Mouse (Mus musculus) left cerebral cortex, postnatal 36 days (tissue): ENCODE data around the gene Rbms1. TPM values are rescaled to one million over a fixed set of nuclear protein-coding genes. Genes with fewer than 3 reads are reported as not detected.

Source experiments
- DNase-seq, 2 experiments: peaks; one replicate each; pipeline ENCODE4 v3.0.0; 2021 to 2022; ENCODE audit warnings: low spot score in 2 of 2, mixed read lengths in 1 of 2
- intact Hi-C: fragments of 180-260 bp; cut with DNase I; formaldehyde crosslinking; loops from one replicate; pipeline ENCODE4 v1.15.1; 2025
- total RNA-seq, 2 experiments: library from RNA; stranded (reverse); gene quantifications; 2 replicates each; pipeline ENCODE4 v1.2.3; 2021

The Rbms1 gene
- total RNA-seq, 2 experiments from 2014 or later, result 22.9 to 23.4 TPM

DNA sequence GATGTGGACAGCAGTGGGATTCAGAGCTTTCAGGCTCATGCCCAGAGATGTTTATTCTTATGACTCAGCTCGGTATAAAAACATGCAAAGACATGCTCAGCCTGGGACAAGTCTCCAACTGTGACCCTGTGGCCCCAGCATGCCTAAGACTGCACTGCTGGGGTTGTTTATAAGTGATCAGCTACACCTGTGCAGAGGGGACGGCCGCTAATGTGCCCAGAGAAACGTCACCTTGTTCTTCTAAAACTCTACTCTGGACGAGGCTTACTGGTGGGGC lies 135.9 kb downstream of the Rbms1 start:
- DNase-seq, result no peak
- intact Hi-C loops, result no loop called here

DNA sequence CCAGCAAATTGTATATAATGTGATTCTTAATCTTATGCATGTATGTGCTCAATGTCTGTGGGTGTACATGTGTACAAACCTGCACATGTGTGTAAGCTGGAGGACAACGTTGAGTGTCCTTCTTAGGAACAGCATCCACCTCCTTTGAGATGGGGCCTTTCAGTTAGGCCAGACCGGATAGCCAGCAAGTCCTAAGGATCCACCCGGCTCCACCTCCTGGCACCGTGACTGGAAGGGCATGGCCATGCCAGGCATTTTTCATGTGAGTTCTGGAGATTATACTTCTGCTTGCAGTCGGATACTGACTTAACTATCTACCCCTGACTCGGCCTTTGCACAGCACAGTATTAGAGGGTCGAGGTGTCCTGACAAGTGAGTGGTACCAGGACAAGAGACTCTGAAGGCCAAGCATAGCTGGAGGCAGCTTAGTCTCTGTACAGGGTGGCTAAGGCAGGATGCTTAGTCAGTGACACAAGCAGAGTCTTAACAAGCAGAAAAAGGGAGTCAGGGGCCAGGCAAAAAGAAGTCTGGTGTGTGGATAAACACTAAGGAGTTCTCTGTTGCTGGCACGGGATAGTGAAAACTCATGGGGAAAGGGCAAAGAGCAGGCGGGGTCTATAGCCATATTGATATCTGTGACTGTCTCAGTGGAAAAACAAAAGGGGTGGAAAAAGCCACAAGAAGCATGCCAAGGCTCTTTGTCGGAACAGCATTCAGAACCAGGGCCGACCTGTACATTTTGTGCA lies 136.4 kb downstream of the Rbms1 start:
- intact Hi-C loops, result no loop called here
- DNase-seq, result no peak

DNA sequence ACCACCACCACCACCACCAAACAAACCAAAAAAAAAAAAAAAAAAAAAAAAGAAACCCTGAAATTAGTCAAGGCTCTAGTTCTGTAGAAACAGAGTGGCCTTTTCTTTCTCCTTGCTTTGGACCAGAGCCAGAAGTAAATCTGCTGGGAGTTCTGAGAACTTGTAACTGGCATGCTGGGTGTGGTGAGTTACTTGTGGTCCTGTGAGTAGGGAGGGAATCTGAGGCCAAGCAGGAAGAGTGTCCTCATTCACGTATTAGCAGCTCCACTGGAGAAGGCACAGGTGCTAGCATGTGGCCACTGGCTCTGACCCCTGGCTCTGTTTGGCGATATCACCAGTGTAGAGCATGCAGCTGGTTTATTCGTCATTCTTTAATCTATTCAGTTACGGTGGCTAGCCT lies 137.3 kb downstream of the Rbms1 start:
- intact Hi-C loops, result no loop called here
- DNase-seq, result no peak

DNA sequence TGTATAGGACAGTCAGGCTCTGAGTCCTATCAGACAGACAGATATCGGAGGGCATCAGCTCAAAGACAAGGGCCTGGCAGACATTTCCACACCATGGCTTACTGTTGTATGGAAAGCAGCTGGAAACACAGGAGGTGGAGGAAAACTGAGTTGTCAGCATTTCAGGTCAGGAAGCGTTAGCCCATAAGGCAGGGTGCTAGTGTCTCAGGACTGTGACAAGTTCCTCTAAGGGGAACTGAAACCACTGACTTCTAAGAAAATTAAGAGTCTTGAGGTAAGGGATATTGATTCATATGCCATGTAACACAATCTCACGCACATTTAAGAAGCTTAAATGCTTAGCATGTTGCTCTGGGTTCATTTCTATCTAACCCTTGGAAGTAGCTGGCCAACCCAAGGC lies 141.4 kb downstream of the Rbms1 start:
- intact Hi-C loops, result no loop called here
- DNase-seq, result no peak

DNA sequence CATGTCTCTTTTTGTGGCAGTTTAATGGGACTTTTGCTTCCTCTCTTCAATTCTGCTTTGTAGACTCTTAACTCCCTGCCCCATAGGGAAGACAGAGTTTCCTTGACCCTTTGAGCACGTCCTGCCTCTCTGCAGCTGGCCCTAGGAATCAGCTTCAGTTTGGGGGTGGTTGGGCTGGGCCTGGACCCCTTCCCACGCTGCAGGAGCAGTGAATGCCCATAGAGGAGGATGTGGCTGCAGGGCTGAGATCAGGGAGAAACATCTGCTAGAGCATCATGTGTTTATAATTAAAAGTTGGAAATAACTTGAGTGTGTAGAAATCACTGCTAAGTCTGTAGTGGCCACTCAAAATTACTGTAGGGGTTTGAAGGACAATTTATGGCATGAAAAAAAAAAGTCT lies 144.4 kb downstream of the Rbms1 start:
- no peak for DNase-seq
- intact Hi-C loops, result no loop called here

DNA sequence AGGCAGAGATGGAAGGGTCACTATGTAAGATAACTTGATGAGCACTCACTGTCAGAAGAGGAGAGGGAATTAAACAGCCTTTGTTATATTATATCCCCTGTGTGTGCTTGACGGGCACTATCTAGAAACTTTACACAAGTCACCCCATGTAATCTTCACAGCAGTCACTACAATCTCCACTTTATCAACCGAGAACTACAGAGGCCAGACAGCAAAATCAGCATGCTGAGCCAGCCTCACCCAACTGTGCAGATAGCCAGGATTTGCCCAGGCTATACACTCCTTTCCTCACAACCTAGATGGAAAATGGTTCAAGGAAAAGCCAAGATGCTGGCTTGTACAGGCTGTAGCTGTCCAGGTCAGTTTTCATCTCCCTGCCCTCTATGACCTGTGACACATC lies 146.7 kb downstream of the Rbms1 start:
- no peak for DNase-seq
- intact Hi-C loops, result no loop called here

DNA sequence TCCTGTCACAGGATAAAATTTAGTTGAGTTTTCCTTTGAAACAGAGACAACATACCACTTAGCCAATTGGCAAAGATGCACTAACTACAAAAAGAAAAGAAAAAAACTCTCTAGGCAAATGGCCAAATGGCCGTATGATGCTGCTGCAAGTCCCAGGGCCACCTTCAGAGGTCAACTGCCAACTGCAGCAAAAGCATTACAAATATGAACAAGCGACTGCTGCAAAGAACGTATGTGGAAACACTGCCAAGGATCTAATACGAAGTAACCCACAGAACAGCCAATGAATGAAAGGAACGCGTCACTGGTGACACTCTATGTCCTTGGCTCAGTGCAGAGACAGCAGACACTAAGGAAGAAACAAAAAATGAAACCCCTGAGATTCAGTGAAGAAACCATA lies 148.2 kb downstream of the Rbms1 start:
- no peak for DNase-seq
- intact Hi-C loops, result no loop called here

DNA sequence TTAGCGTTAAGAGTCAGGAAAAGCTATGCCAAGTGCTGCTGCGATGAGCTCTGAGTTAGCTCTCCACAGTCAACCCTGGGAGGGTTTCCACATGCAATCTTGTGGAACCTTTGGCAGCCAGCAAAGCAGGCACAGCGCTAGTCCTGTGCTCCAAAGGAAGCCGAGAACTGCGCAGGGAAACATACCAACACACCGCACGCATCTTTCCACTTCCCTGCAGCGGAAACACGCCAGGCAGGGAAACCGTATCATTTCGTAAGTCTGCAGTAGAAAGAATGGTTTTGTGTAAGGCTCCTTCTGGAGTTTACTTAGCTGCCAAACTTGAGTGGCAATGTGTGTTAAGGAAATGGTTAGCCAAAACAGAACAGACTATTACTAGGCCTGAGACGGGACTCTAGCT lies 150.0 kb downstream of the Rbms1 start:
- no peak for DNase-seq
- intact Hi-C loops, result no loop called here

DNA sequence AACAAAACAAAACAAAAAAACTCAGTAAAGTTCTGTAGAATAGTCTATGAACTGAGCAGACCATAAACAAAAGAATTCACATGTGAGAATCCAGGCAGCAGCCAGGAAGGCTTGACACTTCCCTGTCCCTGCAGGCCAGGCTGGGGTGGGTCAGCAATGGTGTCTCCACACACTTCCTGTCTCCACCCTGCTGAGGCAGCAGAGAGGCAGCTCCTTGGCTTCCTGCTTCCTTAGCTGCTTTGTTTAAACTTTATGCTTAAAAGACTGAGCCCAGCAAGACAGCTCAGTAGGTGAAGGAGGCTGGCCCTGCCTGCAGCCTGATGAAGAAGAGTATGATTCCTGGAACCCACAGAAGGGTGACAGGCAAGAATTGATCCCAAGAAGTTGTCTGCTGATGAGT lies 152.4 kb downstream of the Rbms1 start:
- intact Hi-C loops, result no loop called here
- no peak for DNase-seq

DNA sequence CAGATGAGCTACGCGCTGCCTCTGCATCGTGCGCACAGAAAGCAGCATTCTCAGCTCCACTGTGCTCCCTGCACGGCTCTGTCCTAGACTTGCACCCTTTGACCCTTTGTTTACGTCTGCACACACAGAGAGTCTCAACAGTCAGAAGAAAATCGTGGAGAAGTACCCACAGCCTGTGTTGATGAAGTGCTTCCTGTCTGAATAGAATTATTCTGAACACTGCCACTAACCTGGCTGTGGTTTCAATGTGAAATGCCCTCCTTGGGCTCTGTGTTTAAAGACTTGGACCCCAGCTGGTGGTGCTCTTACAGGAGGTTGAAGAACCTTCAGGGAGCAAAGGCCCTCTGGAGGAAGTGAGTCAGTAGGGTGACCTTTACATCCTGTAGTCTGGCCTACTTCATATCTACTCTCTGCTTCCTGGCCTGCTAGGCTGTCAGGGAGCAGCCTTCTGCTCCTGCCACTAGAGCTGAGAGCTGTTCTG lies 153.5 kb downstream of the Rbms1 start:
- no peak for DNase-seq
- intact Hi-C loops, result loop anchor here (10.0 kb wide), 2 partner anchors 595 to 645 kb away; no protein-coding TSS in a partner anchor

DNA sequence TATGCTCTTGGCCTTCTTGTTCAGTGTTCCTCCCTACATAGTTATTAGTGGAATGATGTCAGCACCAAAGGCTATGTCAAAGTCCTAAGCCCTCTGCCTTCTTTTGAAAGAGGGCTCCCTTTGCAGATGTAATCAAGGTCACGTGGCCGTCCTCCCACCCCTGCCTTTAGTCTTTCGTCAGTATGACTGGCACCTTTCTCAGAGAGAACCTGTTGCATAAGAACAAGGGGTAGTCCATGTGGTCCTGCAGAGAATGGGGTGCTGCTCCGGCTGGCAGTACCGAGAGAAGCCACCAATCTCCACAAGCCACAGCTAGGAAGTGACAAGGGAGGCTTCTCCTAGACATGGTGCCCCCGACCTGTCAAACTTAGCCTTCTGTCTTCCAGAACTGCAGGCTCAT lies 154.2 kb downstream of the Rbms1 start:
- intact Hi-C loops, result loop anchor here (10.0 kb wide), 2 partner anchors 596 to 646 kb away; no protein-coding TSS in a partner anchor
- DNase-seq, result no peak

DNA sequence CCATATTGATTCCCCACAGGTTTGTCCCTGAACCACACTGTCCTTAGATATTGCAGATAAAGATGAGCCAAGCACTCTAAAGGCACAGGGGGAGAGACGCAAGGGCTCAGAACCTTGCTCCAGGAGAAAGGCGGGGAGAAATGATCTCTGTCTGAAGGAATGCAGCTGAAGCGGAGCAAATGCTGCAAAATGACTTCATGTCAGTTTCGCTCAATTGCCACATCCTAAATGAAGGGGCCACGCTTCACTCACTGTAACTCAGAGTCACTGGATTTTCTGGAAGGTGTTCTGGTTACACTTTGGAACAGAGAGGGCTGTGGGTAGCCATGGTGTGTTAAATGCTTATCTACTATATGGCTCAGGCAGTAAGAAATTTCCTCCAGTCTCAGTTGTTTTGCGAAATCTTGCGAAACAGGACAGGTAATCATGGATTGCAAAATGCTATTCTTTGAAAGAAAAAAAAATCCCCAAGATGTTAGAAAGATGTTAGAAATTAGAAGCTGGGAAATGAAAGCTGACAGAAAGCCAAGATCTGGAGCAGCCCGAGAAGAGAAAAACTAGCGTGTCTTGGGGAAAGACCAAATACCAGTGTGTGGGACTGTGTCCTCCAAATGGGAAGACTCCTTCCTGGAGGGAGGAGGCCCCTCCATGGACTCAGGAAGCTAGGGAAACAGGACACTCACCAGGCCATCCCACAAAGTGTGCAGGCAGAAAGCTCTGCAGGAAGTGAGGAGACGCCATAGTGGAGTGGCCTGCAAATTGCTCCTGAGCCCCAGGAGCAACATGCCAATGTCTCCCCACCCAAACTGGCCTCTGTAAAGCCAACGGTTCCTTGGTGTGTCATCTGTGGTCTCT lies 155.4 kb downstream of the Rbms1 start:
- intact Hi-C loops, result loop anchor here (10.0 kb wide), 2 partner anchors 597 to 647 kb away; no protein-coding TSS in a partner anchor
- DNase-seq, result no peak

DNA sequence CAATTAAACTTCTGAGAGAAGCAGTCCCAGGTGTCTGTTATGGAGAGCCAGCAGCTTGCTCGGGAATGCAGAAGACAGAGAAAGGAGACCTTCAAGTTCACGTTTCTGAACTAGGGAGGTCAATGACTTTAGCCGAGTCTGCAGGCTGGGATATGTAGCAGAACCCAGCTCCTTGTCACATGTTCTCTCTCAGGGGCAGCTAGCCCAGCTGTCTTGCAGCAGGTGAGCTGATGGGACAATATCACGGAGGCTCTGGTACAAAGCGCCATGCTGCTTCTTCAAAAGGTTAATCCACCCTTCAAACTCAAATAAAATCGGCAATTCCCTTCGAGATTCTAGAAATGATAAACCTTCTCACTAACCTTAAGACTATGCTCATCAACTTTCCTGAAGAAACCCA lies 158.2 kb downstream of the Rbms1 start:
- DNase-seq, result no peak
- intact Hi-C loops, result loop anchor here (10.0 kb wide), 2 partner anchors 600 to 650 kb away; no protein-coding TSS in a partner anchor

DNA sequence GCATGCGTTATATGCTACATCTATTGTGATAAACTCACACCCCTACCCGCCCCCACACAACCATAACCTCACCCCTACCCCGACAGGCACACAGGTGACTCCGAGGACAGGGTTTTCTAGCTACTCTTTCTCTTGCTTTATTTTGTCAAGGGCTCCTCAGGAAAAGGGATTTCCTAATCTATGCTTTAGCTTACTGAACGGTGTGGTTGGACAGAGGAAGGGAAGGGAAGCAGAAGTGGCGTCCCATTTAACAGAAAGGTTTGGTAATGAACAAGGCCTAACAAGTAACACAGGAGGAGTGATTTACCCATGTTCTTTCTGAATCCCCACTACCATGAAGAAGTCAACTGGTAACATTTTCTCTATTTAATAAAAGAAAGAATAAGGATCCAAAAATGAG lies 159.6 kb downstream of the Rbms1 start:
- no peak for DNase-seq
- intact Hi-C loops, result loop anchor here (10.0 kb wide), 2 partner anchors 601 to 651 kb away; no protein-coding TSS in a partner anchor

DNA sequence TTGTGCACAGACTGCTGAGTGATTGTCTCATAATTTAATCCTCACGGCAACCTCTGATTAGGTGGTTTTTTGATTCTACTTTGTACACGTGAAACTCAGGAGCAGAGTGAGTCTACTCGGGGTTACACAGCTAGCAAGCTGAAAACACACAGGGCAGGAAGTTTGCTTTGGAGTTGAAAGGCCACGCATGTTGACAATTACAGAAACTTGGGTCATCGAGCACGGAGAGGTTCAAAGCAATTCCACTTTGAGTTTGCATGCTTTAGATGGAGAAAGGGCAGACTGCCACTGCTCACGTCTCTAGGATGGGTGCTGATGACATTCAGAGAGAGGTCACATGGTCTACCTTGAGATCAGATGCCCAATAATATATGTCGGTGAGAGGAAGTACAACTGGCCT lies 160.2 kb downstream of the Rbms1 start:
- DNase-seq, result no peak
- intact Hi-C loops, result loop anchor here (10.0 kb wide), 2 partner anchors 602 to 652 kb away; no protein-coding TSS in a partner anchor

DNA sequence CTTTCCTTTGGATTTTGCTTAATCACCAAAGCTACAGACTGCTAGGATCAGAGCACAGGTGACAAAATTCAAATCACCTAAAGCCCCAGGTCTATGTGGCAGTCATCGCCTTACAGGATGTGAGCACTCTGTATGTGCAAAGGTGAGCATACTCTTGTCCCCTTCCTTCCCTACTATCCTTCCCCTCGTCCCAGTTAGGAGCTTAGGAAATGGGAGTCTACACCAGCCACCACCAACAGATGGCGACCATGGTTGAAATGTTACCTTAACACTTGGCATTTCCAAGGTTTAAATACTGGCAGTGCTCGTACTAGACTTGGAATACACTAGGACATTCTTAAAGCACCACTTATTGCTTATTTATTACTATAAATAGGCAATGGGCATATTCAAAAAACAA lies 160.8 kb downstream of the Rbms1 start:
- no peak for DNase-seq
- intact Hi-C loops, result loop anchor here (10.0 kb wide), 2 partner anchors 603 to 653 kb away; no protein-coding TSS in a partner anchor

DNA sequence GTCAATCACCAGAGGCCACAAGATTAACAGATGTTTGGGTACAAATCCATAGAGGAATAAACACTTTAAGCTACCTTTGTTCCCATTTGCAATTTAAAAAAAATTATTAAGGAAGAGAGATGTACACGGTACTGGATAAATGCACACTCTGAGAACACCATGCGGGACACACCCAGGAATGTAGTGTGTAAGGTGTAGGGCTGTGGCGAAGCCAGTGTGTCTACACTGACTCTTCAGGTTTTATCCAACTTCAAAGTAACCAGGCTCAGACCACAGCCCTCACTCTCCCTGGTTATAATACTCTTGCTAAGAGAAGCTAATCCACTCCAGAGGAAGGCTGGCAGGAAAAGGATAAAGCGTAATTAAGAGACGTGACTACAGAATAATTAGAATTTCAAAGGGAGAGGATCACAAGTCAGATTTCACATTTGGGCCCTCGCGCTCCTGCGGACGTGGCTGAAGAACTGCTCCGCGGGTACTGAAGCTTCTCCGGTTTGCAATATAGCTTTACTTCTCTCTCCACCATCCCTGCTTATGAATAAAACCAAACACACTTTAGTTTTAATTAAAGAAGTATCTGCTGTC lies 161.3 kb downstream of the Rbms1 start:
- intact Hi-C loops, result loop anchor here (10.0 kb wide), 2 partner anchors 603 to 653 kb away; no protein-coding TSS in a partner anchor

DNA sequence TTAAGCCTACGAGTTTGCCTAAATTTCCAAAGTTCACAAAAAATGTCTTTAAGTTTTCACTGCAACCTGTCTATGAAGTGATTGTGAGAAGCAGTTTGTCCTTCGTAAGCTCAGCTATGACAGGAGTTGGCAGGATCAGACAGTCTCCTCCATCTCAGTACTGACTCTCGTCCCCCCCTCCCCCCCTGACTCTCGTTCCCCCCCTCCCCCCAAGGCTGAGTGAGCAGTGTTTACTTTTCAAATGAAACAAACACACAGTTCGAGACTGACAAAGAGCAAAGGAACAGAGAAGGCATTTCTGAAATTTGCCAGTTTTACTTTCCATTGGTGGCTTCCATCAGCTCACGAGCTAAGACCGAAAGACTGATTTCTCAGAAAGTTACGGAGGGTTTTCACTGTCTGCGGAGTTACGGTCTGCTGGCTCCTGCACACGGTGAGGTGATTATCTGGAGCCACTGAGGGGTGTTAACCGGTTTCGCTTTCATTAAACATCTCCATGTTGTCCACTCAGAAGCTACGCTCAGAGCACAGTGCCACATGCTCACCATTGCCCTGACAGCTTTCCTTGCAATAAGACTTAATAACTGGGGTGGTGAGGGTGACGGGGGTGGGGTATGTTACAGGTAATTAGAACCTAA lies 162.0 kb downstream of the Rbms1 start:
- no peak for DNase-seq
- intact Hi-C loops, result loop anchor here (10.0 kb wide), 2 partner anchors 604 to 654 kb away; no protein-coding TSS in a partner anchor

More for the DNA sequence above, 161.3 kb downstream of the Rbms1 start:
- no peak for DNase-seq

DNA sequence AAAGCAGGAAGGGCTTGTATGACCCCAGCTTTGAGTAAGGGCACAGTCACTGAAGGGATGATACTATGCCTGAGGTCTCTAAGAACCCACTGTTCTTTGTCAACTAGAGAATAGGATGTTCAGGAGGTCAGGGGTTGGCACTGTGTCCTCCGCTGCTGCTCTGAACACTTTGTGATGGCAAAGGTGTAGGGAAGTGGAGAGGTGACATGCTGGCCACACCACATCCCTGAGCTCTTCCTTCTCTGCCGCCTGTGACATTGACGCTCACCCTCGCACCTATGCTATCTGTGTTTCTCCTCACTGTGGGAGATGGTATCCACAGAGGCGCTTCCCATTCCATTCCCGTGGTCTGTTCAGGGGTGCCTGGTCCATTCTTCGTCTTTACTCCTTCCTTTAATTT lies 163.2 kb downstream of the Rbms1 start:
- no peak for DNase-seq
- intact Hi-C loops, result loop anchor here (10.0 kb wide), 2 partner anchors 605 to 655 kb away; no protein-coding TSS in a partner anchor
